Mouse (Mus musculus) lung, embryonic 16.5 days (tissue): ENCODE data around the gene Slc38a1. TPM values are rescaled to one million over a fixed set of nuclear protein-coding genes. Genes with fewer than 3 reads are reported as not detected.

Experiments used
- ATAC-seq: fragments of 200-750 bp; cut with Nextera tagmentation; 2 replicates; pipeline ENCODE4 v1.8.0; 2017; ENCODE audit warnings: low read depth, mild to moderate bottlenecking, moderate library complexity
- H3K27ac ChIP-seq: fragments of 300-500 bp; sonication (generic); 2 replicates; pipeline ENCODE4 v1.5.1; 2014; ENCODE audit warnings: mild to moderate bottlenecking, control low read depth, low read length
- H3K27me3 ChIP-seq: fragments of 300-500 bp; sonication (generic); 2 replicates; pipeline ENCODE4 v1.6.1; 2014; ENCODE audit warnings: low read depth, low read length, mixed read lengths; ENCODE audit not compliant: control insufficient read depth, insufficient read depth
- H3K36me3 ChIP-seq: fragments of 300-500 bp; sonication (generic); 2 replicates; pipeline ENCODE4 v1.6.1; 2014; ENCODE audit warnings: low read length; ENCODE audit not compliant: control insufficient read depth, insufficient read depth
- H3K4me1 ChIP-seq: fragments of 300-500 bp; sonication (generic); replicated peaks from 2 replicates; pipeline ENCODE4 v1.6.1; 2014; ENCODE audit warnings: low read length, mixed read lengths; ENCODE audit not compliant: control insufficient read depth, insufficient read depth
- H3K4me2 ChIP-seq: fragments of 300-500 bp; sonication (generic); 2 replicates; pipeline ENCODE4 v1.6.1; 2014; ENCODE audit warnings: low read depth, low read length, control low read depth
- H3K4me3 ChIP-seq: fragments of 300-500 bp; sonication (generic); 2 replicates; pipeline ENCODE4 v1.5.1; 2014; ENCODE audit warnings: mild to moderate bottlenecking, low read length, control low read depth
- H3K9ac ChIP-seq: fragments of 300-500 bp; sonication (generic); 2 replicates; pipeline ENCODE4 v1.6.1; 2014; ENCODE audit warnings: low read length, control low read depth
- H3K9me3 ChIP-seq: fragments of 300-500 bp; sonication (generic); 2 replicates; pipeline ENCODE4 v1.6.1; 2016; ENCODE audit warnings: low read length; ENCODE audit not compliant: control insufficient read depth
- WGBS: fragments of 180-500 bp; shearing (Covaris S2); extraction: QIAGEN DNeasy Blood & Tissue Kit; methylation state at CpG from one replicate; pipeline ENCODE4 v1.1.7; 2014; 5-methylcytosine and 5-hydroxymethylcytosine counted together
- polyA plus RNA-seq: library from polyadenylated mRNA; unstranded; fragments of >200 nt; fragmentation: Nextera tagmentation; extraction: Ambion mirVana; gene quantifications from 2 replicates; pipeline ENCODE4 v1.2.1, GENCODE M21; 2015

Slc38a1 gene
- polyA plus RNA-seq, 1 experiment from 2014 or later = 48.8 TPM

GRCm38 (mm10) chr15:96568271-96568982 is 74.3 kb downstream of the Slc38a1 start:
- Histone ChIP-seq H3K27me3 (no peaks in the 10 kb centered on the region), H3K4me2 (no peak overlapping the region), H3K9ac (no peak overlapping the region), H3K27ac (no peak overlapping the region), H3K36me3 (no peaks in the 10 kb centered on the region), H3K4me3 (no peak overlapping the region), H3K9me3 (no peaks in the 10 kb centered on the region), H3K4me1 (no peaks in the 10 kb centered on the region; the same call in 1 of the 2 replicates)
- ATAC-seq = peak; percentile 23; the same call in 1 of the 2 replicates
- 49% methylated on average over 13 of the region's 13 CpGs for WGBS

DNA sequence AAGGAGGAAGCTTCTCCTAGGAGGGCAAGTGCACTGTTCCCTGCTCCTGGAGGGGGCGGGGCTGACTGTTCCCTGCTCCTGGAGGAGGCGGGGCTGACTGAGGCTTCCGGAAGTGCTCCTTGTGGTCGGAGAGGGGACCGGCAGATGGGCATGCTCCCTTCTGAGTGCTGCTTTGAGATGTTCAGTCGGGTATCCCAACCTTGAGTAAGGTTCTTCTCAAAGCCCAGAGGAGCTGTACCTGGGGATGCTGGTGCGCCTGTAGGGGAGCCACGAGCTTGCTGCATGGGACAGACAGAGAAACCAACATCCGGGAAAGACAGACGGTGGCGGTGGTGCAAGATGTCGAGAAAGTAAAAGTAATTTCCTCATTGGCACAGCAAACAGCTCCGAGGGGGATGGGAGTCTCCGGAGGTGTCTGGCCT is 75.9 kb downstream of the Slc38a1 start:
- 8% methylated on average over 14 of the region's 14 CpGs for WGBS
- 0 out of 2 replicates have a peak overlapping the region, but pooled peaks have one; percentile 29 for H3K9ac ChIP-seq
- no peaks in the 10 kb centered on the region for H3K9me3 ChIP-seq
- H3K27me3 ChIP-seq = no peaks in the 10 kb centered on the region
- peak; percentile 79 for ATAC-seq
- no peak overlapping the region for H3K27ac ChIP-seq
- peak overlapping the region; percentile 50 for H3K4me2 ChIP-seq
- no peaks in the 10 kb centered on the region for H3K36me3 ChIP-seq
- H3K4me3 ChIP-seq = peak overlapping the region; percentile 46
- H3K4me1 ChIP-seq = no peaks in the 10 kb centered on the region; the same call in 1 of the 2 replicates

- no peak for ATAC-seq
- no peaks in the 10 kb centered on the region for H3K27me3 ChIP-seq
- no peak overlapping the region for H3K27ac ChIP-seq
- no peak overlapping the region for H3K9ac ChIP-seq
- no peaks in the 10 kb centered on the region for H3K9me3 ChIP-seq
- H3K4me1 ChIP-seq = no peaks in the 10 kb centered on the region; the same call in 1 of the 2 replicates
- no peak overlapping the region for H3K4me2 ChIP-seq
- H3K36me3 ChIP-seq = no peaks in the 10 kb centered on the region
- WGBS = 29% methylated on average over 1 of the region's 1 CpGs
- no peak overlapping the region for H3K4me3 ChIP-seq
Measured at GRCm38 (mm10) chr15:96563852-96564251, 78.9 kb downstream of the Slc38a1 start.

GRCm38 (mm10) chr15:96562521-96562920 is 80.2 kb downstream of the Slc38a1 start:
- Histone ChIP-seq H3K27me3 (no peaks in the 10 kb centered on the region), H3K4me1 (no peaks in the 10 kb centered on the region), H3K4me3 (no peak overlapping the region), H3K9me3 (no peaks in the 10 kb centered on the region), H3K36me3 (no peaks in the 10 kb centered on the region), H3K4me2 (no peak overlapping the region), H3K9ac (no peak overlapping the region), H3K27ac (no peak overlapping the region)
- ATAC-seq = no peak
- WGBS = 91% methylated on average over 5 of the region's 5 CpGs

DNA sequence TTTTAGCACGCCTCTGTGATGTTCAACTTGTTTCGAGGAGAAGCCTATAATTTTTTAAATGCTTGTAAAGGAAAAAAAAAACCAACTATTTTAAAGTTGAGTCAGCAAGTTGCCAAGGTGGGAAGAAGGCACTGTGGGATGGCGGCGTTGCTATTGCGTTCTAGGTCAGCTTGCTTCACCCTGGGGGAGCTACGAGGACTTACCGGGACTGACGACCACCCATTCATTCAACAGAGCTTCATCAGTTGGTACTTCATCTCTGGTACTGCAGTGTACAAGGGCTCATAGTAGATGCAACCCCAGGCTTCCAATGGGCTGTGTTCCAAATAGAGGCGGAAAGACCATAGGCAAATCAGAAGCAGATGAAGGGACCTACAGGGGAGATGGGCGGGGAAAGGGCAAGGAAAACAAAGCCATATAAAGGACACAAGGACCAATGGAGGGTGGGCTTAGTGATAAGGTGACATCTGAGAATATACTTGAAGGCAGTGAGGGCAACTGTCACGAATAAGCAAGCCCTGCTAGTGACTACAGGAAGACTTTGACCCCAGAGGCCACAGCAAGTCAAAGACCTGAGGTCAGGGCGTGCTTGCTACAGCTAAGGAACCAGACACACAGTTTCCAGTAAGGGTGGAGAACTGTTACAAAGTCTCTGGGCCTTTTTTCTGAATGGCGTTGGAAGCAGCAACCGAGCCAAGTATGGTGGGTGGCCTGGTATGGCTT is 82.0 kb downstream of the Slc38a1 start:
- ATAC-seq = no peak

DNA sequence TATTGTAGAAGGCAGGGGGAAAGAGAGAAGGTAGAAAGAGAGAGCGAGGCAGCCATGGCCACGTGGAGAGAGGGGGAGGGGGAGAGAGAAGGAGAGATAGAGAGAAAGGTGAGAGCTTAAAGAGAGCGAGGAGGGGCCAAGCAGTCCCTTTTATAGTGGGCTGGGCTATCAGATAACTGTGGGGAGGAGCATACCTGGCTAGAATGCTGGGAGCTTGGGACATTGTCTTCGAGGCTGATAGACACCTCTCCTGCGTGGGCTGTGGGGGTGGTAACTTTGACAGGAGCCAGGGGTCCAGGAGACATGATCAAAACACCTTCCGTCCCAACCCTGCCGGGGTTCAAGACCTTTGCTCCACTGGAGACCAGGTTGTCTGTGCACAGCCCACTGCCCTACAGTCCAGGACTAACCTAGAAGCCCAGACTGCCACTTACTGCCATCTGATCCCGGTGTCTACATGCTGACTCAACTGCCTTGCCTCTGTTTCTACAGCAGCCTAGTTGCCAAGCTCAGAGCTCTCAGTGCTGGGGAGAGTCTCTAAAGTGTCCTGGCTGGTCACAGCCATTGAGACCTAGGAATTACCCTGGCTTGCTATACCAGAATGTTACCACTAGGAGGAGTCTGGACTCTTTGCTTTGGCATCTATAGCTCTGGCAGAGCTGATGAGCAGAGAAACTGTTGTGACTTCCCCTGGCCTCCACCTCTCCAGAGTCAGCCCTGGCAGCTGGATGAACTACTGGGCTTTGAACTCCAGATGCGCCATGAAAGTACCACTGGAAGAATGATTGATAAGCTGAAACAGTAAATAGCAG is 90.9 kb downstream of the Slc38a1 start:
- no peaks in the 10 kb centered on the region for H3K36me3 ChIP-seq
- no peaks in the 10 kb centered on the region for H3K27me3 ChIP-seq
- 56% methylated on average over 9 of the region's 9 CpGs for WGBS
- no peak overlapping the region for H3K4me3 ChIP-seq
- no peaks in the 10 kb centered on the region for H3K4me1 ChIP-seq
- no peaks in the 10 kb centered on the region for H3K9me3 ChIP-seq
- ATAC-seq = peak; percentile 81
- no peak overlapping the region for H3K27ac ChIP-seq
- H3K4me2 ChIP-seq = no peak overlapping the region
- no peak overlapping the region for H3K9ac ChIP-seq

More for the DNA sequence above, 82.0 kb downstream of the Slc38a1 start:
- WGBS = 91% methylated on average over 14 of the region's 14 CpGs
- H3K4me2 ChIP-seq = no peak overlapping the region
- no peak overlapping the region for H3K4me3 ChIP-seq
- H3K9me3 ChIP-seq = no peaks in the 10 kb centered on the region
- no peak overlapping the region for H3K27ac ChIP-seq
- H3K27me3 ChIP-seq = no peaks in the 10 kb centered on the region
- H3K36me3 ChIP-seq = no peaks in the 10 kb centered on the region
- H3K4me1 ChIP-seq = no peaks in the 10 kb centered on the region
- H3K9ac ChIP-seq = no peak overlapping the region

DNA sequence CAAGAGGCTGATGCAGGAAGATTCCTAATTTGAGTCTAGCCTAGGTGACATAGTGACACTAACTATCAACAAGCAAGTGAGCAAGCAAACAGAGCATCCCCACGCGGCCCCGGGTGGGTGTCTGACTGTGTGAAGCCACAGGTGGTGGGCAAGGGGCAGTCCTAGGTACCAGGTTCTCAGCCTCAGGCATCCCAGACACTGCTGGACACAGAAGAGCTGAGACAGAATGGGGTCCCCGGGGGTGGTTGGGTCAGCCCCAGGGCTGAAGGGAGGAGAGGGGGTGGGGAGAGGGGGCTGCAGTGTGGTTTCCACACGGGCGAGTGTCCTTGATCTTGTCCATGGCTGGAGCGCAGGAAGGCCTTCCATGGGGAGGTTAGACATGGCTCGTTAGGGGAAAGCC is 91.6 kb downstream of the Slc38a1 start:
- Histone ChIP-seq H3K27ac (no peak overlapping the region), H3K27me3 (no peaks in the 10 kb centered on the region), H3K36me3 (no peaks in the 10 kb centered on the region), H3K9me3 (no peaks in the 10 kb centered on the region), H3K4me2 (no peak overlapping the region), H3K9ac (no peak overlapping the region), H3K4me1 (no peaks in the 10 kb centered on the region), H3K4me3 (no peak overlapping the region)
- WGBS = 86% methylated on average over 8 of the region's 8 CpGs
- no peak for ATAC-seq

GRCm38 (mm10) chr15:96548363-96548762 is 94.3 kb downstream of the Slc38a1 start:
- H3K27ac ChIP-seq = no peak overlapping the region; the same call in 1 of the 2 replicates

More at GRCm38 (mm10) chr15:96548363-96548762, 94.3 kb downstream of the Slc38a1 start:
- no peaks in the 10 kb centered on the region for H3K27me3 ChIP-seq
- H3K9ac ChIP-seq = no peak overlapping the region
- H3K9me3 ChIP-seq = no peaks in the 10 kb centered on the region
- WGBS = 90% methylated on average over 9 of the region's 9 CpGs
- no peaks in the 10 kb centered on the region for H3K36me3 ChIP-seq
- H3K4me1 ChIP-seq = no peaks in the 10 kb centered on the region
- H3K4me2 ChIP-seq = no peak overlapping the region
- H3K4me3 ChIP-seq = no peak overlapping the region
- ATAC-seq = no peak
